Comparison of ENCODE assay signal across 16 mouse cellular contexts in the genomic region with DNA sequence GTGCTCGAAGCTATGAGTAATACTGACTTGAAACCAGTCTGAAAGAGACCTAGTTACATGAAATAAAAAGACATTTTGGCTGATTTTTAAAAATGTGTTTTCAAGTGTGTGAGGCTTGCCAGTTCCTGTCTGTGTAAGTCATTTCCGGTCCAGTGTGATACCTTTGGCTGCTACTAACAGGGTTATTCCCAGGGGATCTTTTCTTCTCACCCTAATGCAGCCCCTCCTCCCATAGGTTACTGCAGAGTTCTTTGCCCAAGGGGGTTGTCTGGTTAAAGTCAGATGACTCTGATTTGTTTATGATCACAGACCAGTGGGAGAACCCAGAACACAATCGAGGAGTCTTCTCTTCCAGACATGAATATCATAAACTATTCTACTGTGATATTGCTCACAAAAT.
A peak's percentile ranks its signal among the peaks of the same experiment; 100 is the strongest.
DNase-seq lines count a peak whose midpoint lies in the region; ATAC-seq lines count a peak whose summit lies in the region.
"Had no signal": no experiment of that assay in that cellular context is flagged by ENCODE, and none has a peak within 500 bp of the region (broad histone marks: within the 10 kb centered on the region; RNA-seq: fewer than 3 reads in every experiment).

No protein-coding gene starts in this region.

- peaks cover 3% of the 10 kb centered on the region; the same call in 1 of the 2 replicates for H3K36me3 ChIP-seq in heart, embryonic 16.5 days (ENCODE audit: control insufficient read depth, insufficient read depth)

- H3K4me3 ChIP-seq in heart, embryonic 16.5 days (ENCODE audit: low read length), result no peak overlapping the region
- H3K4me3 ChIP-seq: embryonic facial prominence, embryonic 12.5 days; hindbrain, embryonic 12.5 days; limb, embryonic 12.5 days had no signal

- no peaks in the 10 kb centered on the region for H3K27me3 ChIP-seq in heart, embryonic 16.5 days (ENCODE audit: control insufficient read depth, insufficient read depth, low read length)
- H3K27me3 ChIP-seq: embryonic facial prominence, embryonic 12.5 days; hindbrain, embryonic 12.5 days; limb, embryonic 12.5 days had no signal

- 44% methylated on average over 3 of the region's 3 CpGs for WGBS in heart, embryonic 16.5 days

- no peak overlapping the region for H3K4me2 ChIP-seq in heart, embryonic 16.5 days (ENCODE audit: low read depth, low read length)
- H3K4me2 ChIP-seq: embryonic facial prominence, embryonic 12.5 days; hindbrain, embryonic 12.5 days; limb, embryonic 12.5 days had no signal

- H3K9ac ChIP-seq in heart, embryonic 16.5 days (ENCODE audit: low read length), result no peak overlapping the region
- H3K9ac ChIP-seq: embryonic facial prominence, embryonic 12.5 days; hindbrain, embryonic 12.5 days; limb, embryonic 12.5 days had no signal

- H3K9me3 ChIP-seq in heart, embryonic 16.5 days (replicated peaks; ENCODE audit: control insufficient read depth, low read length), result no peaks in the 10 kb centered on the region
- H3K9me3 ChIP-seq: embryonic facial prominence, embryonic 12.5 days; hindbrain, embryonic 12.5 days; limb, embryonic 12.5 days had no signal

- peak overlapping the region; percentile 70 for H3K27ac ChIP-seq in heart, embryonic 16.5 days (ENCODE audit: low read length)
- H3K27ac ChIP-seq: embryonic facial prominence, embryonic 12.5 days; hindbrain, embryonic 12.5 days; limb, embryonic 12.5 days had no signal

- intact Hi-C loops in heart, postnatal 36 days (cut with DNase I), result no loop called here

- peaks cover 16% of the 10 kb centered on the region for H3K4me1 ChIP-seq in heart, embryonic 16.5 days (ENCODE audit: control insufficient read depth, insufficient read depth, low read length)
- H3K4me1 ChIP-seq: embryonic facial prominence, embryonic 12.5 days; hindbrain, embryonic 12.5 days had no signal

- ATAC-seq in heart, embryonic 16.5 days (replicated peaks; ENCODE audit: extremely low read depth, insufficient read depth, low FRiP score), result no peak
- no peak for ATAC-seq in erythroblast, adult 5-6 weeks (replicated peaks; ENCODE audit: low FRiP score, poor library complexity, severe bottlenecking)
- no peak for ATAC-seq in monocyte, adult 5-6 weeks (replicated peaks; ENCODE audit: insufficient number of reproducible peaks, low FRiP score, low TSS enrichment, poor library complexity, severe bottlenecking)
- ATAC-seq: forebrain, embryonic 14.5 days had no signal

- DNase-seq in heart, postnatal 36 days, result no peak
- DNase-seq in A20 (ENCODE audit: low read depth, low spot score), result peak; percentile 5
- DNase-seq in MN1 (ENCODE audit: low spot score), result peak; percentile 16
- peak; percentile 6 for DNase-seq in retina, embryonic 14.5 days (ENCODE audit: low spot score)
- DNase-seq in kidney, adult 18-20 months, result no peak
- DNase-seq: adrenal gland, adult 8-10 months; cerebellum, postnatal 10 days; kidney, adult 2 months; thymus, postnatal 25 days had no signal

Comparison
In these comparisons a context has a peak if more than half of its experiments do, and no peak if none do; other contexts are left out.
1. DNase-seq: peak in A20 (single experiment), MN1 (single experiment) and retina, embryonic 14.5 days (single experiment); none in heart, postnatal 36 days (0 of 2) and kidney, adult 18-20 months (single experiment).